Mouse (Mus musculus) megakaryocyte, adult 5-6 weeks (primary cell): Measurements from ENCODE around the gene Higd1b. TPM values are rescaled to one million over a fixed set of nuclear protein-coding genes. Genes with fewer than 3 reads are reported as not detected.

ENCODE experiments used
- ATAC-seq: 2 replicates; pipeline ENCODE4 v1.8.0; 2016; ENCODE audit warnings: mild to moderate bottlenecking, inconsistent platforms; ENCODE audit not compliant: poor library complexity, severe bottlenecking
- total RNA-seq, 2 experiments: library from RNA; stranded (forward) in 1 of 2; stranded (reverse) in 1 of 2; fragments of 153-499, 151-499 nt in 1 of 2; fragments of 221-1000, 200-1000 nt in 1 of 2; gene quantifications; 2 replicates each; pipeline versions ENCODE4 v1.2.3 to v1.2.4; 2015 to 2017

Higd1b gene
- total RNA-seq, 2 experiments from 2014 or later, result not detected

- ATAC-seq, result no peak
Measured at GRCm38 (mm10) chr11:102837385-102837784, 1.7 kb downstream of the Higd1b start.

GRCm38 (mm10) chr11:102838126-102838525 lies 2.5 kb downstream of the Higd1b start:
- ATAC-seq, result no peak

- no peak for ATAC-seq
Measured at GRCm38 (mm10) chr11:102838616-102839150, 3.0 kb downstream of the Higd1b start.

GRCm38 (mm10) chr11:102845926-102846325 lies 10.3 kb downstream of the Higd1b start:
- ATAC-seq, result no peak

GRCm38 (mm10) chr11:102851883-102852282 lies 16.2 kb downstream of the Higd1b start:
- ATAC-seq, result peak; percentile 57; the same call in 1 of the 2 replicates

GRCm38 (mm10) chr11:102853760-102854159 lies 18.1 kb downstream of the Higd1b start:
- no peak for ATAC-seq

GRCm38 (mm10) chr11:102855941-102856340 lies 20.3 kb downstream of the Higd1b start:
- no peak for ATAC-seq

GRCm38 (mm10) chr11:102858951-102859350 lies 23.3 kb downstream of the Higd1b start:
- ATAC-seq, result no peak

- ATAC-seq, result no peak
Measured at GRCm38 (mm10) chr11:102859933-102860332, 24.3 kb downstream of the Higd1b start.

GRCm38 (mm10) chr11:102864272-102864671 lies 28.6 kb downstream of the Higd1b start:
- no peak for ATAC-seq

- no peak for ATAC-seq
Measured at GRCm38 (mm10) chr11:102874801-102875334, 39.2 kb downstream of the Higd1b start.

GRCm38 (mm10) chr11:102879558-102879957 lies 43.9 kb downstream of the Higd1b start:
- ATAC-seq, result no peak

- ATAC-seq, result peak; percentile 96
Measured at GRCm38 (mm10) chr11:102880585-102881313, 45.1 kb downstream of the Higd1b start, which contains the start of the genes Eftud2 and Ccdc103. Gene Eftud2 (minus strand): TSS chr11:102880985. Gene Ccdc103 (plus strand): TSS chr11:102881204.

- no peak for ATAC-seq
Measured at GRCm38 (mm10) chr11:102881314-102882198, 45.9 kb downstream of the Higd1b start.

GRCm38 (mm10) chr11:102884616-102885219 lies 49.1 kb downstream of the Higd1b start, which contains the start of gene Fam187a:
Gene Fam187a (plus strand): TSS chr11:102885169.
- no peak for ATAC-seq

- no peak for ATAC-seq
Measured at GRCm38 (mm10) chr11:102887433-102887832, 51.8 kb downstream of the Higd1b start.
